Mouse (Mus musculus) lung, postnatal 36 days (tissue): ENCODE measurements around the gene Fbxo30.
"Not testable (repeated sequence)": the region's sequence is repeated elsewhere in the genome, so short reads cannot be mapped to it uniquely, and the experiment has no call there.

ENCODE experiments used
- DNase-seq: peaks from one replicate; pipeline ENCODE4 v3.0.0; 2022; ENCODE audit warnings: mixed read lengths

Gene Fbxo30

DNA sequence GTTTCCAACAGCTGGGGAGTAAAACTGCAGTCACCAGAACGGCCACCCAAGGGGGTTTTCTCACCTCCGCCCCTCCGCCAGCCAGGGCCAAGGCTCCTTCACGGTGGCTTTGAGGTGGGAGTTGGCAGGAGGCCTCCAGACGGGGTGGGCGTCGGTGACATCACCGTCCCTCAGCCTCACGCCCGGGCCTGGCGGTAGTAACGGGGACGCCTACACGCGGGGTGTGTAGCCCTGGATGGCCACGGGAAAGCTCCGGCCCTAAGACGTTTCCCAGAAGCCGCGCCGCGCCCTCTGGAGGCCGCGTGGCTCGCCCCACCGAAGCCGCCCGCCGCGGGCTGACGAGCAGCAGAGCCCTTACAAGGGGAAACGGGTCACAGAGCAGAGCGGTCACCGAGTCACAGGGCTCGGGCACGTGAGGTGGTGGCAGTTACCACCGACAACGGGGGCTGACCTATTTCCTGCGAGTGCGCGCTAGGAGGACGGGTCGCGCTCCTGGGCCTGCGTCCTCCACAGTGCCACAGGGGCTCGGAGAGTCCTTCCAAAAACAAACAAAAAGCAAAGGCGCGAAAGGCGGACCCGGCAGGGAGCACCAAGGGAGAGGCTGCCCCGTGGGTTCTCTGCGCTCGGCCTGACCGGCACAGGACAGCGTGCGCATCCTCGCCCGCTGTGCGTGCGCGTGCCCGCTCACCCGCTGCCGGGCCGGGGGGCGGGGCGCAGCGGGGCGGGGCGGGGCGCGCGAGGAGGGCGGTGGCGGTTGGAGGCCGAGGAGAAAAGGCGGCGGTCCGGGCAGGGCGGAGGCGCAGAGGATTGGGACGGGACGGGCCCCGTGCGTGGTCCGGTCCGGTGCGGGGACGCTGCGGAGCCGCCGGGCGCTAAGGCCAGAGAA, at the start of gene Fbxo30:
TSS of gene Fbxo30 (plus strand) at position 753 of the 886 bp plus-strand sequence.
- DNase-seq: peak; percentile 96

DNA sequence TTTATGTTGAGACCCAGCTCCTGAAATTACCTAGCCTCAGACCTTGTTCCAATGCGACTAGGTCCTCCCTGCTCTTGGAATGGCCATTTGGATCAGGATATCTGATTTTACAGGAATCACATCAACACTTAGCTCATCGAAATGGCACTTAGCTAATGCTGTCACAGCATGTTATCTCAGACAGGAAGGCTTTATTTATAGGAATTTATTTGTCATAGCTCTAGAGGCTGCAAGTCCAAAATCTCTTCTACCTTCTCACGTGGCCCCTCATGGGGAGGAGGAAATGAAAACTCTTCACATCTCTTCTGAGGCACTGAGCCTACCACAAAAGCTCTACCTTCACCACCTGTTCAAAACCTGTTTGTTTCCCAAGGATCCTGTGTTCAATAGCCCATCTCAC, 47.9 kb upstream of the Fbxo30 start:
- DNase-seq: peak; percentile 6

DNA sequence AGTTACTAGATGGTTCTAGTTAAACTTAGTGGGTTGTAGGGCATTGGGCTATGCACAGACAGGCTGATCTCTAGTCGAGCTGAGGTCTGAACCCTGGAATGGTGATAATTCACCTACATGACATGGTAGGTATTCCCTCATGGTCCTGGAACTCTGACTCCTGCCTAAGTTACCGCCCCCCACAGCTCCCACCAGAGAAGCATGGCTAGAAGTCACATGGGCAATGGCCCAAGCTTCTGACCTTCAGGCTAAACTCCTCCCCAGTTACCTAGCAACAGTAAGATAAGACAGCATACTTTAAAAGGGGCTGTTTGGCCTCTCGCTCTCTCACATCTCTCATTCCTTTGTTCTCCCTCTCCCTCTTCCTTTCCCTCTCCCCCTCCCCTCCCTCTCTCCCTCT, 38.1 kb upstream of the Fbxo30 start:
- DNase-seq: not testable (repeated sequence)

DNA sequence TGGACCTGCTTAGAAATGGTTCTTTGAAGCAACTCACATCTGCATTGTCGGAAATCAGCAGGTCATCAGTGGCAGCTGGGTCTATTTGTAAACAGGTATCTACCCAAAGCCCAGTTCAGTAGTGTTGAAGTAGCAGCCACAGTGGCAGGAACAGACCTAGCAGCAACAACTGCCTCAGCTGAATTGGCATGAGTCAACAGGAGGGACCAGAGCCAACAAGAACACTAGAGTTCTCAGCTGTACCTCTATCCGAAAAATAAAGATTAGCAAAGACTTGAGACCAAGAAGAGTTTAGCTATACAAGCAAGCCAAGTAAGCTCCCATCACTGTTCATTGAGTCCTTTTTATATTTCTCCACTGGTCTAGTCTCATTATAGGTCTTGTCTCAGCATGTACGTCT, 32.9 kb upstream of the Fbxo30 start:
- no peak for DNase-seq

DNA sequence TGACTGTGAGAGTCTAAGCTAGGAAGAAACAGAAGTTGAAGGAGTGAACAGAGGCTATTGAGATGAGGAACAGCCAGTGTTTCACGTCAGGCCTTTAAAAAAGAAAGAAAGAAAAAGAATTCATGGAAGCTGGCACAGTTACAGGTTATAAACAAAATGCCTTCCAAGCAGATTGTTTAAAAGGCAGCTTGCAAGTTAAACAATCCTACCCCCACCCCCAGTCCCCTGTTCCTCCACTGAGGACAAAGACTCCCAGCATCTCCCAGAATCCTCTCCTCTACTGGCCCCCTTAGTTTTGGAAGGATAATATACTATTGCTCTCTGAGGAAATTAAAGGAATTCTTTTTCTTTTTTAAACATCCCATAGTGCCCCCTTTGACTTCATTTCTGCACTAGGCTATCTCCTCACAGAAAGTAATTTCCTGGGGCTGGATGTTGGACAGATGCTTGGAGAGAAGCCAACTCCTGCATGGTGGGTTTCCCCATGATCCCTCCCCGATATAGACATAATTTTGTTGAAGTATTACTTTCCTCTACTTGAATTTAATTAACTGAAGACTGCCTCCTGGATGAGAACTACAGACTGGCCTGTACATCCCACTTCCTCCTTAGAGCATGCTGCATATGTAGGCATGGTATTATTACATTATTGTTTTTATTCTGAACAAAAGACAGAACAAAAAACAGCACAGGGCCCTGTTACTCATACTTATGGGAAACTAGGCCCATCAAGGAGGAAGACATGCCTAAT, 30.7 kb upstream of the Fbxo30 start:
- DNase-seq: peak; percentile 18

DNA sequence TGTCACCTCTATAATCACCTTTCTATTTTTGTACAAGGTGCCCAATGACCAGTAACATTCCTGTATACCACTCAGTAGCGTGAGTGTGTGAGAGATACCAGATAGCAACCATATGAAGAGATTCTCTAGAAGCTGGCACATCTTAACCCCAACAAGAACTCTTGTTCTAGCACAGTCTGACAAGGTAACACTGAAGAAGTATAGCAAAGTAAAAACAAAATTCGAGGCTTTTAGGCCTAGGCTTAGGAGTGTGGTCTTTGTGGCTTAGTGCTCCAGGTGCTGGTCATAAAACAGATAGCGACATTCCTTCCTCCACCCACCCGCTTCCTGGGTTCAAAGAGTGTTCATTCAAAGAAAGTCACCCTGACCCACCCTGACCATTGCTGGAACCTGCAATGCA, 27.5 kb upstream of the Fbxo30 start:
- DNase-seq: not testable (repeated sequence)

DNA sequence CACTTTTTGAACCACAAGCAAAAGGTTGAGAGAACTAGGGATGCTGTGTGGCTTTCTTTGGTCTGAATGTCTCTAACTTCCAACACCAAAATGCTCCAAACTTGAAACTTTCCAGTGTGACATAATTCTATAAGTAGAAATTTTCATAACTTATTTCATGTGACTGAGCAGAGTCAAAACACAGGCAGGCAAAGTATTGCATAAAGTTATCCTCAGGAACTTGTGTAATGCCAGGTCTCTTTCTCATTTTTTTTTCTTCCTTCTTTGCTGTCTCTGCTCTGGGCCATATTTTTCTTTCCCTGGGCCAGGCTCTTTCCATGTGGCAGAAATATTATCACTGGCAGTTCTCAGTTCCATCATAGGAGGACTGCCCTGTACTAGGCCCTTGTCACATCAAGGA, 21.0 kb upstream of the Fbxo30 start:
- no peak for DNase-seq

DNA sequence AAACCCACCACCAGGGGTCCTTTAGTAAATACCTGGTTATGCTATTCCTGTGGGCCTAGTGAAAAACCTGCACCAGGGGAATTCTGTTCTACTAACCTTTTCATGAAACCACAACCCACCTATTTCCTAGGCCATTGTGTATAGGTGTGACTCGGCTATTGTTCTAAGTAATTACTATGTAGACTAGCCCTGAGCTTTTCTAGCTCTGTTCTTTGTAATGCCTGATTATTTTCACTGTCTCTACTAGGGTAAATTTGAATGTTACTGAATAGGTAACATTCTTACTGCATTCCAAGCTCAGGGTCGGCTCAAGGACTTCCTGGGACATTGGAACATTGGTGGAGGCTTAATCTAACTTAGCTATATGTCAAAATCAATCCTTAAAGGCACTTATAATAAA, 18.8 kb upstream of the Fbxo30 start:
- not testable (repeated sequence) for DNase-seq

DNA sequence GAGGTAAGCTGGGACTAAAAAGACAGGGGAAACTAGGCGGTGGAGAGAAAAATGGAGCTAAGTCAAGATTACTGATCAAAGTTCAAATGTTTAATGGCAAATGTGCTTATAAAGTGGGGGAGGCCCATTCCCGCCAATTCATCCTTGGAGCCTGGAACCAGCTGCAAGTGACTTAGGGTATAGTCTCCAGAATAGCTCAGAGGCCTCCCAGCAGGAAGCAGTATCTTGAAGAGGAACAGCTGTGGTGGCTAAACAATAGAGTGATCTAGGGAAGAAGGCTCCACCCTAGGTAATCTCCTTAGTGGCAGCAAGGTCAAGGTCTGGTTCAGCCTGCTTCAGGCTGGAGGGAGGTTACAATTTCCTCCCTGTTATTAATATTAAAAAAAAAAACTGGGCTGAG, 17.3 kb upstream of the Fbxo30 start:
- not testable (repeated sequence) for DNase-seq

DNA sequence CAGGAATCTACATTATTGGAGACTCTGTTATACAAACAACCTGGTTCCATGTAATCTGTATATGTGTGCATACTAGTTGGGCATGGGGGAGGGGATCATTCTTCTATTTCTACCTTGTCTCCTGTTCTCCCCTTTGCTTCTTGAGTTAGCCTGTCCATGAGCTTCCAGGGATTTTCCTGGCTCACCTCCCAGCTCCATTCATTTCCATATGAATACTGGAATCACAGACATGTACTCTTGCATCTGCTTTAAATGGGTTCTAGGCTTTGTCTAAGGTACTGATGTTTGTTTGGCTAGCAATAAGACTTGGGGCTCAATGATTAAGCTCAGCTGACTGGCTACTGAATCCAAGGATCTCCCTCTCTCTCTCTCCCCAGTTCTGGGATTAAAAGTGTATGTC, 12.0 kb upstream of the Fbxo30 start:
- DNase-seq: no peak

DNA sequence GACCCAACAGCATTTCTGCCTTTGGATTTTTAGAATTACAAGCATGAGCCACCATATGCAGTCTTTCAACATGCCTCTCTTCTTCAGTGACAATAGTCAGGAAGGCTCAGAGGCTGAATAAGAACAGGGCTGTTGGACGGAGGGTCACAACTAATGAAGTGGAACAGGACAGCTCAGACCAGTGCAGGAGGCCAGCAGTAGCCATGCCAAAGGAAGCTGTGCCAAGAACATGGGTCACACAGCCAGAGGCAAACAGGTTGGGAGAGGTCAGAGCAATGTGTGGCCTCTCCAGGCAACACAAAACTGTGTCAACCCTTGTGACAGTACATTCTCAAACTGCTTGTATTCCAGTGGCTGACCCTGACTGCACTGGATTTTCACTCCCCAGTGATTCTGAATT, 6.7 kb upstream of the Fbxo30 start:
- DNase-seq: peak; percentile 45

DNA sequence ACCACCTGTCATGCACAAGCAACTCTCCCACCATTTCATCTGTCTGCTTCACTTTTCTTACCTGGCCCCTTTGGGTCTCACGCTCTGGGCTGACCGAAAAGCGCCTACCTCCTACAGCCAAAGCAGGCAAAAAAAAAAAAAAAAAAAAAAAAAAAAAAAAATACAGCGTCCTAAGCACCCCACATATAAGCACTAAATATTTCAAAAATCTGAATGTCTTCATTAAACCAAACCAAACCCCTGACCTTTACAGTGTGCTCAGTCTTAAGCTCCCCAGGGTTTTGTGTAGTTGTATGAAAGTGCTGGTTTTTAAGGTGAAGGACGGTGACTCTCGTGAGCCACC, 924 bp upstream of the Fbxo30 start:
- no peak for DNase-seq

DNA sequence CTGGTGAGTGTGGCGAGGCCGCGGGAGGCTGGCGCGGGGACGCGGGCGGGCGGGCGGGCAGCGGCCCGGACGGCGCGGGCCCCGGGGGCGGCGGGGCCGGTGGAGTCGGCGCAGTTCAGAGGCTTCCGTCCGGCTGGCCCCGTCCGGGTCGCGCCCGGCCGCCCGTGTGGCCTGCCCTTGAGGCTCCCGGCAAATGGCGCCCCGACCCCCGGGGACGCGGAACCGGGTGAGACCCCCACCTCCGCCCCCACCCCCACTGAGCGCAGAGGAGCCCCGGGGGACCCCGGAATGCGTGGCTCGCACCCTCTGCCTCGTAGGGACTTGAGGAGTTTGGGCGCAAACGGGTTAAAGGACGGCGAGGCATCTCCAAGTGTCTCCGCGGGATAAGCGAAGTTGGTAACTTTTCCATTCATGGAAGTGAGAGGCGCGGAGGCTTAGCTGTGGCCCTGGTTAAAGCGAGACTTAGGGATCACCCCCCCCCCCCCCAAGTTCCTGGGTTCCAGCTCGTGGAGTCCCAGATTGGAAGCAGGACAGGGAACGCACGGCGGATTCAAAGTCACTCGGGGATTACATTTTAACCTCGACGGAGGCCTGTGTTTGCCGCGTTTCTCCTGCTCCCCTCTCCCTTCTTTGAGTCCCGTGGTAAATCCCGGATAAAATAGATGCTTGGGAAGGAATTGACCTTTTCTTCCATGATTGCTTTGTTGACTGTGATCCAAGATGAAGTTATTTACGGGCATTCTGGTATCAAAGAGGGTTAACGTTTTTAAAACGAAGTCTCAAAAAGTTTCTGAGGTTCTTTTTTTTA, 572 bp downstream of the Fbxo30 start:
- DNase-seq: peak; percentile 39

DNA sequence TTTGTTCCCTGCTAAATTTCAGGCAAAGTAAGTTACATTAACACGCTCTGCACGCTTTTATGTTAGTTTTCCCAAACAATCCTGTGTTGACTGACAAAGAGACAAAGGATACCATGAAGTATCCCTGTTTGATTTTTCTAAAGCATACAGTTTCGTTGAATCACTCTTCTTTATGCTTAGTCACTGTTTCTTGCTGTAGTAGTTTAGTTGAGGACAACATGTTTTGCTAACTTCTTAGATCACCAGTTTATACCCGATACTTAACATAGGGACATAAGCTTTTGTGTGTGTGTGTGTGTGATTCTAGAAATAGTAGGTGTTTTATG, 1.1 kb downstream of the Fbxo30 start:
- DNase-seq: no peak

DNA sequence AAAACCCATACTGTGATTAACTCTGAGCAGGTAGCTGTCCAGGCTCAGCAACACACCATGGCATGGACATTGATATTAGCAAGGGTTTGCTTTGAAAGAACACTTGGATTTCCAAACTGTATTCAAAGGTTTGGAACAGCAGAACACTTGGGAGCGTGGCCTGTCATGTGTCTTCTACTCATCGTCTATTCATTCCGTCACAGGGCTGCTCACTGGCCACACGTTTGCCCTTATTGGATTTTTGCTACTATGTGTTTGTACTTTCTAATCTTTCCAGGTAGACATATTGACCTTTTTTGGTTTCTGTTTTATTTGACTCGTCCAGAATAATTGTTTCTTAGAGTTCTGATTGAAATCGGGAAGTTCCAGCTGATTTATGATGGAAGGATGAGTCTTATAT, 17.3 kb downstream of the Fbxo30 start:
- no peak for DNase-seq

DNA sequence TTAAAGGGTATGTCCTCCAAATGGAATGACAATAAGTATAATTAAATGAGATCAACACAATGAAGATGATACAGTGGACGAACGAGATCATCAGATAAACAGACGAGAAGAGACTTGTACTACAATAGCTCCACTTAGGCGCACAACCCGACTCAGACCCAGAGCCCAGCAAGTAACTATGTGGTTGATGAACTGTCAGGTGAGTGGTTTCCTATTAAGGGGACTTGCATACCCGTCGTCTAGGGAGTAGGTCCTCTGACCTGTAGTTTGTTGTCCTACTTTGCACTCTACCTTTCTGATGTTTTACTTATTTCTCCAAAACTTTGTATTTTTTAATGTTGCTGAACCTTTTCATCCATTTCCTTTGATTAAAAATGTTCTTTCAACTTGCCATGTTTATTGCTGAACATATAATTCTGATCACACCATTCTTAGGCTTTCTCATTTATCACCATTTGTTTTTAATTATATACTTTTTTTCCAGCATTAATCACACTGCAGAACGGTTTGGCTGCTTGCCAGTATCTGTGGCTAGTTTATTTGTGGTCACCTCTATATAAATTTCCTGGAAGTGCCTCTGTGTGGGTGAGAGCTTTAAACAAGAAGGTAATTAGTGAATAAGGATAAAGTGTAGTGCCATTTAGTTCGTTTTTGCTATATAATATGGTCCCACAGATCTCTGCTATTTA, 24.4 kb downstream of the Fbxo30 start:
- peak; percentile 57 for DNase-seq

DNA sequence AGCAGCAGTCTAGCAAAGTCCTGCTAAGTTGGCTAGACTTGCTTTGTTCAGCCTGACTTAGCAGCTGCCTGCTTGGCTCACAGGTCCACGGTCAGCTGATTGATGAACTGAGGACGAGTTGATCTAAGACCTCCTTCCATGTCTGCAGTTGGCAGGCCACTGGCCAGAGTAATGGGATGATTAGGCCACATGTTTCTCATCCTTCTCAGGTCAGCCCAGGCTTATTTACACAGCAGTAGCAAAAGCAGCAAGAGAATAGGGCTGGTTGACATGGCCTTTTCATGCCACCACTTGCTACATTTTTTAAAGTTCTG, 24.9 kb downstream of the Fbxo30 start:
- peak; percentile 80 for DNase-seq

DNA sequence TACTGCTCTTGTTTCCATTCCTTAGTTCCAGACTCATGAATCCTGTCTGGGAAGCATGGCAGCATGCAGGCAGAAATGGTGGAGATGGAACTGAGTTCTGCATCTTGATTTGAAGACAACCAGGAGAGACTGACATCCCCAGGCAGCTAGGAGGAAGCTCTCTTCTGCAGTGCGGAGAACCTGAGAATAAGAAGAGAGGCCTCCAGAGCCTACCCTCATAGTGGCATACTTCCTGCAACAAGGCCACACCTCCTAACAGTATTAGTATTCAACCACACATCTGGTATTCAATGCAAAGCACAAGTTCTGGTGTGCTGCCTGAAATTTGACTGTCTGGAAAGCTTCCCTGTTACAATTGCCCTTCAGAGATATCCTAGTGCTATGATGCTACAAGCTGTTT, 28.7 kb downstream of the Fbxo30 start:
- no peak for DNase-seq

DNA sequence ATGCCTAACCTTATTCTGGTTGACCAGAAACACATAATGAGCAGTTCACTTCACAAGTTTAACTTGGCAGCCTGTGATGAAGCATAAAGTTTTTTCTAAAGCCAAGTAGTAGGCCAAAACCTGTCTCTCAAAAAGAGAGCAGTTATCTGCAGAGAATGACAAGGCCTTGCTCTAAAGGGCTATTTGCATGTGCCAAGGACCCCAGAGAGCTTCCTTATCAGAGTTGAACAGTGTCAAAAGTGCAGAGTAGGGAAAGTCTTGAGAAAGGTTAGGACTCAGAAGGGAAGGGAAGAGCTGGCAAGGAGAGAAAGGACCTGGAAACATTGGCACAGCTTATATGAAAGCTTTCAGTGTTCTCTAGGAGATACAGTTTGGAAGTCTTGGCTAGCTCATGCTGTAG, 29.4 kb downstream of the Fbxo30 start:
- DNase-seq: no peak

DNA sequence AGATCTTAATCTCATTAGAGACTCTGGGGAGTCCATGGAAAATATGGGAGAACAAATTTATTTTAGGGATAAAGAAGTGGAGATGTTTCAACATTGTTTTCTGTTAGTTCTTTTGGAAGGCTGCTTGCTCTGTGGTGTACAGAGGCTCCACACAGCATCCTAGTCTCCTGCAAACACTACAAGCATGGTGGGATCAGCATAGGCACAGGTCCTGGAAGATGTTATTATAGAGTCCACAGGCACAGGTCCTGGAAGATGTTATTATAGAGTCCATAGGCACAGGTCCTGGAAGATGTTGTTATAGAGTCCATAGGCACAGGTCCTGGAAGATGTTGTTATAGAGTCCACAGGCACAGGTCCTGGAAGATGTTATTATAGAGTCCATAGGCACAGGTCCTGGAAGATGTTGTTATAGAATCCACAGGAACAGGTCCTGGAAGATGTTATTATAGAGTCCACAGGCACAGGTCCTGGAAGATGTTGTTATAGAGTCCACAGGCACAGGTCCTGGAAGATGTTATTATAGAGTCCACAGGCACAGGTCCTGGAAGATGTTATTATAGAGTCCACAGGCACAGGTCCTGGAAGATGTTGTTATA, 36.8 kb downstream of the Fbxo30 start:
- DNase-seq: not testable (repeated sequence)

DNA sequence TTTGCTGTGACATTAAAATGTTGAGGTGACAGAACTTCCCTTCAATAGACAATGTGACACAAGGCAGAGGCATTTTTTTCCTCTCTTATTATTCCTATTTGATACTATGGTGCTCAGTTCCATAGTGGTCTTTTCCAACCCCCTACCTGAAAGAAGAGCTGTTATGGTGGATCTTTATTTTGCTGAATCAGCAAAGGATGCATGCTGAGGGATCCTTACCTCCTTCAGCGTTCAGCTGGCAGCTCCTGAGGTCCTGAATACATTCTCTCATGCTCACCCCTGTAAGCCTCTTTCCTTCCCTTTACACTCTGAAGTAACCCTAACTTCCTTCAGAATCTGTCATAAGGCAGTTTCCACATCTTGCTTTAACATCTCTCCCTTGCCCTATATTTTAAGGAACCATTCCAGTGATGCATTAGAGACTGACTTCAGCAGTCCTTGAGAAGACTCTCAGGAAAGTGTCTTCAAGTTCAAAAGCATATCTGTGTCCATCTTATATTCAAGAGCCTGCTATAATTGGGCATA, 38.4 kb downstream of the Fbxo30 start:
- DNase-seq: no peak

DNA sequence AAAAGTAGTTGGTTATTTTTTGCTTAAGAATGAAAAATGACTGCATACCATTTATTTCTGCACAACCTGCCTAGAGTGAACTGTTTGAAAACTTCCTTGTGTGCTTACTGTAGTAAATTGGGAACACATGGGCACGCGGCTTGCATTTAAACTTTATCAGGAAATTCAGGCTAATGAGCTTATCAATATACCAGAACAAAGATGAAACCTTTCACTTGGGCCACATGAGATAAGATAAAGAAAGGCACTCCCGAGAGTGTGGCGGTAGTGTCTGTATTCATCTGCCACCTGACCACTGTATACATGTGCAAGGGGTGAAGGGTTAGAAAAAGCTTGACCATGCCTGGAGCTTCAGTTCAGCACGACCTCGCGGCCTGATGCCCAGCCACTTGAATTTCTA, 41.2 kb downstream of the Fbxo30 start:
- DNase-seq: no peak
